Mouse (Mus musculus): ENCODE results near the gene Plb1.

DNA sequence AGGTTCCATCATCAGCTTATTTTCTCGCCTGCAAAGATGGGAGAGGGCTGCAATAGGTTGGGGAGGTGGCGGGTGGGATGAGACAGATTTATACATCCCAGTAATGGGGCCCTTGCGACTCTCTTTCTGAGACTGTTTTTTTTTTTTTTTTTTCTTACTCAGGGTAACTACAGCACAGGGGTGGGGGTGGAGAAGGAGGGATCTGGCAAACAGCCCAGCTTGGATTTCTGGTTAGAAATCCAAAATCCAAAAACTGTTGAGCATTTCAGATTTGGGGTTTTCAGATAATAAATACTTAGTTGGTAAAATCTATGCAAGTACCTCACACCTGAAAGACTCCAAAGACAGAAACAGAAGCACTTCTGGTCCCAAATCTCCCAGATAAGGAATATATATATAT, 47.6 kb downstream of the Plb1 start:
- TF ChIP-seq CTCF (IDR thresholded peaks at IDR 0.05; ENCODE audit: control insufficient read depth, insufficient read depth, low read length) (no peak), POLR2A (IDR thresholded peaks at IDR 0.05; ENCODE audit: borderline replicate concordance, control insufficient read depth, low read depth, low read length) (no peak)

Data from bone marrow, adult 2 months (tissue).